Mouse (Mus musculus) layer of hippocampus, adult 6 months (tissue): ENCODE data around the gene Olfr1301. TPM values are rescaled to one million over a fixed set of nuclear protein-coding genes. Genes with fewer than 3 reads are reported as not detected.

Experiments
- long read RNA-seq, 2 experiments: library from polyadenylated mRNA; unstranded; transcript quantifications; one replicate each; pipeline ENCODE4 v2.0.0; 2019 to 2020
- polyA plus RNA-seq: library from polyadenylated mRNA; unstranded; fragments of <200 nt; fragmentation: Nextera tagmentation; gene quantifications from 2 replicates; pipeline ENCODE4 v1.2.3, GENCODE M21; 2021

Gene Olfr1301
- not detected in 2 replicates for polyA plus RNA-seq
- long read RNA-seq, experiment 1: 0 reads
- long read RNA-seq, experiment 2: 0 reads

GRCm38 (mm10) chr2:111750706-111751105, at the start of gene Olfr1301:
Gene Olfr1301, plus strand, starts transcription at chr2:111751006.

GRCm38 (mm10) chr2:111777129-111777528, 26.3 kb downstream of the Olfr1301 start, which contains the start of gene Olfr1302:
Gene Olfr1302, plus strand, starts transcription at chr2:111777429.

Other genes with a start within 250 kb of the Olfr1301 start
- not detected in 2 replicates for gene Olfr1293-ps, start 225.8 kb upstream of the Olfr1301 start, polyA plus RNA-seq
- not detected in 2 replicates for gene Olfr1294, start 210.7 kb upstream of the Olfr1301 start, polyA plus RNA-seq
- not detected in 2 replicates for gene Olfr1295, start 181.3 kb upstream of the Olfr1301 start, polyA plus RNA-seq
- gene Olfr1297, start 124.5 kb upstream of the Olfr1301 start, polyA plus RNA-seq: not detected in 2 replicates
- gene Olfr1298, start 101.8 kb upstream of the Olfr1301 start, polyA plus RNA-seq: not detected in 2 replicates
- not detected in 2 replicates for gene Olfr1299, start 89.6 kb upstream of the Olfr1301 start, polyA plus RNA-seq
- not detected in 2 replicates for gene Olfr1302, start 26.4 kb downstream of the Olfr1301 start, polyA plus RNA-seq
- gene Olfr1303, start 69.3 kb downstream of the Olfr1301 start, polyA plus RNA-seq: not detected in 2 replicates
- not detected in 2 replicates for gene Olfr1305, start 126.1 kb downstream of the Olfr1301 start, polyA plus RNA-seq
- gene Olfr1306, start 165.3 kb downstream of the Olfr1301 start, polyA plus RNA-seq: not detected in 2 replicates
- not detected in 2 replicates for gene Olfr1307, start 198.4 kb downstream of the Olfr1301 start, polyA plus RNA-seq
- gene Olfr1308, start 213.9 kb downstream of the Olfr1301 start, polyA plus RNA-seq: not detected in 2 replicates
- gene Olfr1309, start 239.3 kb downstream of the Olfr1301 start, polyA plus RNA-seq: not detected in 2 replicates